Mouse (Mus musculus) Patski (cell line): ENCODE data around the gene Dqx1. TPM values are rescaled to one million over a fixed set of nuclear protein-coding genes. Genes with fewer than 3 reads are reported as not detected.

Experiments
- ATAC-seq: fragments of 100-300 bp; one replicate; pipeline ENCODE4 v1.8.0; 2021
- CTCF ChIA-PET: fragments of 350-600 bp; sonication (Branson Sonifier 250); formaldehyde crosslinking; loops from one replicate; lab custom pipeline; 2022; ENCODE audit warnings: inconsistent platforms; lab: Charles Lee
- POLR2A ChIA-PET: fragments of 350-600 bp; sonication (Branson Sonifier 250); formaldehyde crosslinking; loops from one replicate; lab custom pipeline; 2022; ENCODE audit warnings: antibody characterized with exemption, inconsistent platforms; lab: Charles Lee
- DNase-seq: peaks from one replicate; pipeline ENCODE4 v3.0.0-alpha.2; 2011; ENCODE audit warnings: low read depth, low spot score
- H3K27me3 ChIP-seq: fragments of 371-371 bp; one replicate; pipeline ENCODE4 v1.5.1; 2021
- CTCF ChIP-seq: fragments of 100-300 bp; IDR thresholded peaks from one replicate; pipeline ENCODE4 v1.5.1; 2021
- in situ Hi-C: fragments of 300-500 bp; cut with MboI; formaldehyde crosslinking; loops from 3 replicates; pipeline ENCODE4 v1.11.1; 2018; ENCODE audit warnings: low pct_unique_long_range_greater_than_20kb, mixed read lengths
- polyA plus RNA-seq: library from polyadenylated mRNA; unstranded; gene quantifications from one replicate; pipeline ENCODE4 v1.2.3, GENCODE M21; 2021

Dqx1 gene
- polyA plus RNA-seq, 1 experiment from 2014 or later: 0.51 TPM

GRCm38 (mm10) chr6:83084477-83084876 lies 26.8 kb downstream of the Dqx1 start:
- peak; percentile 12 for ATAC-seq
- CTCF ChIA-PET: interaction anchor here (1.5 to 3.2 kb wide), 2 partner anchors 17 to 88 kb away, joined by 3 to 11 read pairs; partner anchors contain the start of genes Ccdc142 and Gm42688
- peaks cover 8% of the 10 kb centered on the region for H3K27me3 ChIP-seq
- no peak for TF ChIP-seq CTCF
- POLR2A ChIA-PET: no interaction called here
- in situ Hi-C loops: loop anchor here (5.0 kb wide), 1 partner anchor 162 kb away; no protein-coding TSS in a partner anchor
- no peak for DNase-seq

DNA sequence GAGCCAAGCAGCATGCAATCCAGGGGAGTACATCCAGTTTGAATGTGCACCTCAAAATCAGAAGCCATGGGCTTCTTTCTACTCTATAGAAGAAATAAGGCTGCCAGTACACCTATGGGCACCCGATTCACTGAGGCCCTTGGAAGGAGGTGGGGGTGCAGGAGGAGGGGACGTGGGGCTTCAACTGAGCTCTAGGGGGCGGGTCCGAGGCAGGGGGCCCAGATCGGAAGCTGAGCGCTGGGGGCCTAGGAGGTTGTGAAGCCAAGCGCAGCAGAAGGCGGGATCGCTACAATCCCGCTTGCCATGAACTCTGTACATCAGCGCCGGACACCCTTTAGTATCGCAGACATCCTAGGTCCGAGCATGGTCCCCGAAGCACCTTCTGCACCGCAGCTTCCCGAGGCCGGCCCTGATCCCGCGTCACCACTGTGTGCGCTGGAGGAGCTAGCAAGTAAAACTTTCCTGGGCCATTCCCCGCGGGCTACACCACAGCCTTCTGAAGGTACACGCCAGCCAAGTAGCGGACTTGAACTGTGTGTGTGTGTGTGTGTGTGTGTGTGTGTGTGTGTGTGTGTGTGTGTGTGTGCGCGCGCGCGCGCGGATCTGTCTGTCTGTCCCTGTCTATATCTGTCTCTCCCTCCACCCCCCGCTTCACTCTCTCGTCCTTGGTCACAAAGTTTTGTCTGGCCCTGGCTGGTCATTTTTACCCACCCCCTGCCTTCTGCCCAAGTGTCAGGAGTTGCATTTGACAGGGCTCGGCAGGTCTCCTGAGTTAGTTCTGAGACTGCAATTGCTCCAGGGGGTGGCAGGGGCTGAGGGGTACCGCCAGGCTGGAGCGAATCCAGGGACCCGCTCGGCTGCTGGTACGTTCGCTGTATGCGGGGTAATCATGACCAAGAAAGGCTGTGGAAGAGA lies 28.7 kb downstream of the Dqx1 start, which contains the start of gene Lbx2:
Lbx2 (plus strand) TSS at position 247 of the 915 bp plus-strand sequence.
- ChIA-PET POLR2A (no interaction called here), CTCF (interaction anchor here (1.1 kb wide), 1 partner anchor 8 kb away, joined by 3 read pairs; no protein-coding TSS in a partner anchor)
- ATAC-seq (no peak), DNase-seq (no peak)
- H3K27me3 ChIP-seq: peaks cover 8% of the 10 kb centered on the region
- in situ Hi-C loops: no loop called here
- no peak for TF ChIP-seq CTCF

GRCm38 (mm10) chr6:83087205-83087925 lies 29.7 kb downstream of the Dqx1 start:
- no peak for DNase-seq
- in situ Hi-C loops: no loop called here
- CTCF ChIA-PET: interaction anchor here (1.1 kb wide), 2 partner anchors 9 to 90 kb away, joined by 3 read pairs; no protein-coding TSS in a partner anchor

DNA sequence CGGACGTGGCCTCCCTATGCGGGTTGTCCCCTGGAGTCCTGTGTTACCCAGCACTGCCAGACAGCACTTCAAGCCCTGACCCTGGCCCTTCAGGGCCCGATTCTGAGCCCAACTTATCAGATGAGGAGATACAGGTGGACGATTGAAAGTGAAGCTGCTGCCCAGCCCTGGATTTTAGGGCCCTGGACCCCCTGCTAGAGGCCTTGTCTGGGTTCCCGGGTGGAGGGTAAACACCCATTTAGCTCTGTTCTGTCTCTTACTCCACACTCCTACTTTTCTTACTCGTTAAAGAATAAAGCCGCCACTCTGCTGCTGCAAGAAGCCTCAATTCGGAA lies 30.2 kb downstream of the Dqx1 start:
- POLR2A ChIA-PET: interaction anchor here (0.9 kb wide), 1 partner anchor 9 kb away, joined by 3 read pairs; no protein-coding TSS in a partner anchor
- TF ChIP-seq CTCF: no peak
- in situ Hi-C loops: no loop called here
- DNase-seq (no peak), ATAC-seq (no peak)
- H3K27me3 ChIP-seq: peaks cover 8% of the 10 kb centered on the region
- CTCF ChIA-PET: interaction anchor here (1.1 kb wide), 1 partner anchor 91 kb away, joined by 3 read pairs; no protein-coding TSS in a partner anchor

More at GRCm38 (mm10) chr6:83087205-83087925, 29.7 kb downstream of the Dqx1 start:
- no peak for TF ChIP-seq CTCF
- peaks cover 8% of the 10 kb centered on the region for H3K27me3 ChIP-seq
- POLR2A ChIA-PET: interaction anchor here (0.9 kb wide), 1 partner anchor 9 kb away, joined by 3 read pairs; no protein-coding TSS in a partner anchor
- no peak for ATAC-seq

GRCm38 (mm10) chr6:83092416-83093127 lies 34.9 kb downstream of the Dqx1 start:
- POLR2A ChIA-PET: interaction anchor here (0.7 kb wide), 1 partner anchor 51 kb away, joined by 4 read pairs; no protein-coding TSS in a partner anchor
- CTCF ChIA-PET: interaction anchor here (1.0 to 1.3 kb wide), 3 partner anchors 8 to 14 kb away, joined by 3 to 6 read pairs (median 3); no protein-coding TSS in a partner anchor
- ATAC-seq (no peak), DNase-seq (no peak)
- peaks cover 10% of the 10 kb centered on the region for H3K27me3 ChIP-seq
- in situ Hi-C loops: no loop called here
- TF ChIP-seq CTCF: no peak

- in situ Hi-C loops: no loop called here
- H3K27me3 ChIP-seq: peaks cover 9% of the 10 kb centered on the region
- ChIA-PET POLR2A (interaction anchor here (1.0 to 1.2 kb wide), 2 partner anchors 18 to 98 kb away, joined by 3 read pairs; partner anchors contain the start of gene Pcgf1), CTCF (interaction anchor here (1.2 to 3.5 kb wide), 4 partner anchors 16 to 99 kb away, joined by 3 to 17 read pairs (median 4); partner anchors contain the start of genes Dqx1 and Pcgf1)
- ATAC-seq: no peak
- no peak for TF ChIP-seq CTCF
- no peak for DNase-seq
Observed at GRCm38 (mm10) chr6:83095968-83096367, 38.3 kb downstream of the Dqx1 start.

DNA sequence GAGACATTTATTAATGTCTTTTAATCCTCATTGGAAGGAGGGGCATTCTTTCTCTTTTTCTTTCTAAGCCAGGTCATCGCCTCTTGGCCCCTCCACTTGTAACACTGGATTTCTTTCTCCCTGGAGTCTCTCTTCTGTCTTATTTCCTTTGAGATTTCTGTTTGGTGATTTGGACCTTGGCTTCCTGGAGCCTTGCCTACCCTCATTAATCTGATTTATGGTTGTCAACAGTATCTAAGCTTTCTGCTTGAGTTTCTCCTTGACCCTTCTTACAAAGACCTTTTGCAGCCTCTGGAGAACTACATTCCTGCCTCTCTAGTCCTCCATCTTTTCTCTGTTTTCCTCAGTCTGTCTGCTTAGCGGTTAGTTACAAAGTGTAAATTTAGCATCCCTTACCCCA lies 40.8 kb downstream of the Dqx1 start:
- ATAC-seq (no peak), DNase-seq (no peak)
- TF ChIP-seq CTCF: no peak
- ChIA-PET CTCF (interaction anchor here (1.7 kb wide), 1 partner anchor 102 kb away, joined by 4 read pairs; no protein-coding TSS in a partner anchor), POLR2A (interaction anchor here (0.6 to 1.3 kb wide), 3 partner anchors 20 to 162 kb away, joined by 3 to 6 read pairs (median 4); no protein-coding TSS in a partner anchor)
- in situ Hi-C loops: no loop called here
- H3K27me3 ChIP-seq: peaks cover 9% of the 10 kb centered on the region

DNA sequence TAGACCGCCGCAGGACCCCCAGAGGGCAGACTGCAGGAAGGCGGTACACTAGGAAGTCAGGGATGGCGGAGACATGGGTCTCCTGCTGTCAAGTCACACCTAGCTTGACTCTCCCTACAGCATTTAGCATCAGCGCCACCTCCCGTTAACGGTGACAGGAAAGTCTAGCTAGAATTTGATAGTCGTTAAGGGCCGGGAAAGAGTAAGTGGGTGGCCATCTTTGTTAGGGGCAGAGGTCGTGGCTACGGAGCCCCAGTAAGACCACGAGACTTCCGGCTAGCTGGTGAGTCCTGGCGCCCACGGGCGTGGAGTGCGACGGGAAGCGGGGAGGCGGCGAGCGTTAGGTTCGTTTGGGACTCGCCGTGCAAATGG lies 43.7 kb downstream of the Dqx1 start, which contains the start of the genes Ccdc142 and Gm42688:
Ccdc142 (plus strand) TSS at position 286 of the 372 bp plus-strand sequence.
Gm42688 (plus strand) TSS at position 302 of the 372 bp plus-strand sequence.
- ATAC-seq (peak; percentile 82), DNase-seq (no peak)
- in situ Hi-C loops: loop anchor here (5.0 kb wide), 1 partner anchor 104 kb away; no protein-coding TSS in a partner anchor
- no peak for TF ChIP-seq CTCF
- POLR2A ChIA-PET: no interaction called here
- peaks cover 2% of the 10 kb centered on the region for H3K27me3 ChIP-seq
- CTCF ChIA-PET: interaction anchor here (0.7 to 3.5 kb wide), 12 partner anchors 9 to 105 kb away, joined by 3 to 40 read pairs (median 4); partner anchors contain the start of genes Dok1 and Pcgf1
